Mouse (Mus musculus) cortical plate, adult 2 months (tissue): ENCODE measurements around the gene Hoxa2. TPM values are rescaled to one million over a fixed set of nuclear protein-coding genes. Genes with fewer than 3 reads are reported as not detected.

ENCODE experiments used
- H3K27ac ChIP-seq: fragments of 200-500 bp; 2 replicates; pipeline ENCODE4 v1.5.1; 2012; ENCODE audit warnings: low read length, control low read depth, inconsistent platforms; ENCODE audit not compliant: insufficient read depth
- H3K4me1 ChIP-seq: fragments of 200-500 bp; 2 replicates; pipeline ENCODE4 v1.6.1; 2011; ENCODE audit warnings: low read length; ENCODE audit not compliant: control insufficient read depth, insufficient read depth
- H3K4me3 ChIP-seq: fragments of 200-500 bp; 2 replicates; pipeline ENCODE4 v1.5.1; 2011; ENCODE audit warnings: mild to moderate bottlenecking, low read length, control low read depth; ENCODE audit not compliant: insufficient read depth
- CTCF ChIP-seq: fragments of 200-500 bp; IDR thresholded peaks from 2 replicates; pipeline ENCODE4 v1.5.1; 2011; ENCODE audit warnings: mild to moderate bottlenecking, control low read depth, low read length; ENCODE audit not compliant: insufficient read depth; ENCODE audit errors: extremely low read depth
- POLR2A ChIP-seq: fragments of 200-500 bp; IDR thresholded peaks from 2 replicates; pipeline ENCODE4 v1.6.1; 2011; ENCODE audit warnings: mild to moderate bottlenecking, low read length, control low read depth; ENCODE audit not compliant: insufficient read depth; ENCODE audit errors: extremely low read depth
- polyA plus RNA-seq: library from polyadenylated mRNA; depleted of rRNA; stranded (reverse); fragments of >200 nt; gene quantifications from 2 replicates; pipeline ENCODE4 v1.2.3, GENCODE M21; 2012; rRNA removed

Hoxa2 gene
- not detected in 2 replicates for polyA plus RNA-seq

DNA sequence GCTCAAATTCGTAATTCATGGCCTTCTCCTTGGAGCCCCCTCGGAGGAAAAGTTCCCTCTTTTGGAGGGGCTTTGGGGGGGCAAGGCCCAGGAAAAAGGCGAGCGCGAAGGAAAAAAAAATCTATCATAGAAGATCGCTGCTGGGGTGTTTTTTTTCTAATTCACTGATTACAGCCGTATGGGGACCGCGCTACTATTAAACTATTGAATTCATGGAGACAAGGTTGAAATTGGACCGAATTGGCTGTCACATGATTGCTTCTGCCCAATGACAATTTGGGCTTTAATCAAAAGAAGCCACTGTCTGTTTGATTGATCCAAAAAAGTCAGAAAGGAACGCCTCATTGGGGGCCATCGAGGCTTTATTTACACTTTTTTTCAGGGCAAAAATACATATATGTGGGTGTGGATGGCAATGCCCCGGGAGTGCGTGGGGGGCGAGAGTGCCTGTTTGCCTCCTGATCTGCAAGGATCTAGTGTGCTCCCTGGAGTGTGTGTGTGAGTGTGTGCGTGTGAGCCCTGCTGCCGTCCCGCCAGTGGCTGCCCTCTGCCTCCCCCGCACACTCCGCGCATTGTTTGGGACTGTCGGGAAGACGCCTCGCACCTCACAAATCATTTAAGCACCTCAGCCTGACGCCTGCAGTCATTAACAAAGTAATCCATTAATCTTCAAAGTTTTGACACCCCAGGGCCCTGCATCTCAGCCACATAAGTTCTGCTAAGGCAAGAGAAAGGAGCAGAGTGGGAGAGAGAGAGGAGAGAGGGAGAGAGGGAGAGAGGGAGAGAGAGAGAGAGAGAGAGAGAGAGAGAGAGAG, at the start of gene Hoxa2:
Gene Hoxa2 (minus strand): TSS at position 206 of the 815 bp plus-strand sequence.
- Histone ChIP-seq H3K27ac (no peak within 1 kb of the TSS), H3K4me1 (no peaks in the 10 kb centered on the region), H3K4me3 (no peak within 1 kb of the TSS)
- TF ChIP-seq CTCF (no peak), POLR2A (no peak)

DNA sequence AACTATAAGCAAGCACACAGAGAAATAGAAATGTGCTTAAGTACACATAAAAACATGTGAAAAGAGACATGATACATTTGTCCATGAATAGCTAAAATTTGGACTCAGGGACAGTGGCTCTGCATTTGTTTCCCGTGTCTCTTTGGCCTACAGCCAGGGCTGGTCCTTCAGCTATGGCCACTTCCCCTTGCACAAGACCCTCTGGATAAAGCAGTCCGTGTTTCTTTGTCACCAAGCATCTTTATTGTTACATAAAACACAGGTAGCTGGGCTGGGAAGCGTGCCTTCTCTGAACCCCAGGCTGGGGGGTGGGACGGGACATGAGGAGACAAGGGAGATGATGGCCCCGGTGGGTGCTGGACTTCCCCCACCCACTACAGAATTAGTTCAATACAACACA, 49.6 kb upstream of the Hoxa2 start:
- Histone ChIP-seq H3K4me1 (no peaks in the 10 kb centered on the region), H3K4me3 (no peak overlapping the region), H3K27ac (no peak overlapping the region)
- TF ChIP-seq CTCF (no peak), POLR2A (no peak)

DNA sequence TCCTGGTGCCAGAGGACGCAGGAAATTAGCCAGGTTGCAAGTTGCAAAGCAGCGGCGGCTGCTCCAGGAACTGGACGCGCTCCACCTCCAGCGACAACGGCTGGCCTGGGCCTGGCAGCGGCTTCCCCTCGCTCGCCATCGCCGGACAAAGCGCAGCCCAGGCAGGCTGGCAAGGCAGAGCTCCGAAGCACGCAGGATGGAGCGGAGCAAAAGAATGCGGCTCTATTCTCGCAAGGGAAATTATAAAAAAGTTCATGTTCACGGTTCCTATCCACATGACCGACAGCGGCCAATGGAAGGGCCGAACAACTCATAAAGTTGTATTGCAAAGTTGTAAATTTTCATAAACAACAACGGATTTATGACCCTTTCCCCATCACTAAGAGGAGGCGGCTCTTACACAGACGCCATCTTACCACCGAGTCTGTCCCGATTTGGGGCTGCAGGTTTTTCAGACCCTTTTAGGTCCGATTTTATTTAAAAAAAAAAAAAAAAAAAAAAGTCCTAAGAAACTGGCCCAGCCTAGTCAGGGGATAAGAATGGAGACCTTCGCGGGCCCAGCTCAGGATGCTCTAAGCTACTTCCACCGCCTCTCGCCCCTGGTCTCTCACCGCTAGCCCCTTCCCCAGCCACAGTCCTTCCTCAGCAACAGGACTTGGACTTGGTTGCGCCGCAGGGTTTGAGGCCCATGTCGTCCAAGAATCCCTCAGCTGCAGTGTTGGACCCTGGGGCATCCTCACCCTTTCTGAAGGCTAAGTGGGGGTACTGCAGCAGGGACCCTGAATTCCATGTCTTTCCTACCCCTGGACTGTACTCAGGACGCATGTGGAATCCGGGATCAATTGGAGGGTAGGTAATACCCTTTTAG, 48.7 kb upstream of the Hoxa2 start, which contains the start of the genes Hoxa3 and Gm28308:
Gene Hoxa3 (minus strand): TSS at position 218 of the 868 bp plus-strand sequence.
Gene Gm28308 (minus strand): TSS at position 221 of the 868 bp plus-strand sequence.
- Histone ChIP-seq H3K27ac (no peak within 1 kb of the TSS), H3K4me3 (no peak within 1 kb of the TSS), H3K4me1 (no peaks in the 10 kb centered on the region)
- TF ChIP-seq POLR2A = no peak
- TF ChIP-seq CTCF = no peak

DNA sequence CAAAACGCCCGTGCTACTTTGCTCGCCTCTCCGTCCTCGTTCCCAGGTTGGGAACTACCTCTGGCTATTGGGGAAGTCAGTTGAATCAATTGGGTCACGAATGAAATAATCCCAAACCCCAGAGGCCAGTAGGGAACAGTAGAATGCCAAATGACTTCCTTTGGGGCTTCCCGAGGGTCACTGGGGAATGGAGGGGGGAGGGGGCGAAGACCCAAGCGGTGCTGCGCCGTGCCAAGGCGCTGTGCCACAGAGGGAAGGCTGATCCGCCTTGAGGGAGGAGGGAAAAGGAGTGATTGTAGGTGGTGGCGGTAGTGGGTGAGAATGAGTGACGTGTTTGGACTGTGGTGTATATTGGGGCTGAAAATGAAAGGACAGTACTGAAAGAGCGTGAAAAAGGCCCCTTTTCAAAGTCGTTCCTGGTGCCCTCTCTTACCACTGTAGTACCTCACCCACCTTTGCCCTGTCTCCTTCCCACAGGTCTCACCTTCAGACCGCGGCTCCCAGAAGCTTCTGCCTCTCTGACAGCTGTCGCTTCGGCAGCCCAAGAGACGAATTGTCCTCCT, 48.0 kb upstream of the Hoxa2 start:
- H3K4me3 ChIP-seq = no peak overlapping the region

DNA sequence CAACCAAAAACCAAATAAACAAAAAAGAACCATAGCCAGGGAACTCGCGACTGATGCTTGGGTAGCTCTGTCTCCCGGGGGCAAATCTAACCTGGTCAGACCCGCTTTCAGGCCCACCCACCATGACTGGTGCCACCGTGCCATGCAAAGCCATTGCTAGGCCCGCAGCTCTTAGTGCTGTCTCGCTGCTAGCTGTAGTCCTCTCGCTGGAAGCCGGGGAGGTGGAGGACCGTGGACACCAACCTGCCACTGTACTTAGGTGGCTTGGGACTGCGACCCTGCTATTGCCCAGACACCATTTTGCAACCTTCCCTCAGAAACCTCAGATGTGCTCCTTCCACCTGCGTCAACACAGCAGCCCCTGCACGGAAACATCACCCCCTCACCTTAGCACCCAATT, 47.3 kb upstream of the Hoxa2 start:
- TF ChIP-seq CTCF = no peak
- TF ChIP-seq POLR2A = no peak
- Histone ChIP-seq H3K4me3 (no peak overlapping the region), H3K4me1 (no peaks in the 10 kb centered on the region), H3K27ac (no peak overlapping the region)

More for the DNA sequence above, 48.0 kb upstream of the Hoxa2 start:
- TF ChIP-seq POLR2A (no peak), CTCF (no peak)
- no peak overlapping the region for H3K27ac ChIP-seq
- H3K4me1 ChIP-seq = no peaks in the 10 kb centered on the region

DNA sequence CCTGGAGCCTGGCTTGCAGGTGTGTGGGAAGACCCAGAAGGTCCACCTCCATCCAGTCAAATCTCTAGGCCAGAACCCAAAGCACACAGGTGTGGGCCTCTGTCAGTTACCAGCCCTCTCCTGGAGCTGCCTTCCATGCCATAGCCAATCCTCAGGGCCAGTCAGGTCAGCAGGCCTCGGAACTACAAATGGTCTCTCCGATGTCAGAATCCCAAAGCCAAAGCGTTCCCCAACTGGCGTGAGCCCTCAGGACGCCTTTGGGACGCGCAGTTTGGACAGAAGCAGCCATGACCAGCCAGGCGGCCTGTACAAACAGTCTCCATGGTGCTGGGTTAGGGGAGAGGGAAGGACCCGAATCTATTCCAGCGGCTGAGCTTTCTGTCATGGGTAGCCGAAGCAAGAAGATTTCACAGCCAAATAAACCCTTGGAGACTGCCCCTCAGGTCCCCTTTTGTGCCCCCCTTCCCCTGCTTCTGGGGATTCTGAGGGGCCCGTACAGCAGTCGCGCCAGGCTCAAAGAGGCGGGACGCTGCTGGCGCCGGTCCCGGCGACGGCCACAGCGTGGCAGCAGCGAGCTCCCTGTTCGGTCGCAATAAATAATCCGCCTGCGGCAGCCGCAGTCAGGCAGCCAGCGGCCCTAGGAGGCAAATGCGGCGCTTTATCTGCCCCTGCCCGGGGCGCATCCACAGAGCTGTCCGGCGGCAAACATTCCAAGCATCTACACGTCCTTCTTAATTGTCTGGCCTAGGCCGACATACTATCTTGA, 46.7 kb upstream of the Hoxa2 start:
- Histone ChIP-seq H3K4me1 (no peaks in the 10 kb centered on the region), H3K4me3 (no peak overlapping the region), H3K27ac (no peak overlapping the region)
- TF ChIP-seq CTCF (peak; percentile 30; the same call in 1 of the 2 replicates), POLR2A (no peak)

DNA sequence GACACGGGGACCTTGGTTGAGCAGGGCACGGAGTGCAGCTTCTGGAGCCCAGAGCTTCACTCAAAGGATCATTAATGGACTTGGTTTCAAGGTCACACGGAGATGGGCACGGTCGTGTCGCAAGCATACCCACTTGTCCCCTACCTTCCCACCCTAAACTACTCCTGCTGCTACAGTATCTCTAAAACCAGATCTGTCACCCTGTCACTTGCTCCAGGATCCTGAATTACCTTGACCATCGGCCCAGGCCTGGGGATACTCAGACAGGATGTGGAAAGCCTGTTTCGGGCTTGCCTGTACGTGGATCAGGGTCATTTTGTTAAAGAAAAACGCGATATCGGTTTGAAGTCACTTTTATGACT, 45.0 kb upstream of the Hoxa2 start:
- H3K4me1 ChIP-seq = no peaks in the 10 kb centered on the region
- H3K27ac ChIP-seq = no peak overlapping the region
- TF ChIP-seq CTCF (no peak), POLR2A (no peak)
- no peak overlapping the region for H3K4me3 ChIP-seq

DNA sequence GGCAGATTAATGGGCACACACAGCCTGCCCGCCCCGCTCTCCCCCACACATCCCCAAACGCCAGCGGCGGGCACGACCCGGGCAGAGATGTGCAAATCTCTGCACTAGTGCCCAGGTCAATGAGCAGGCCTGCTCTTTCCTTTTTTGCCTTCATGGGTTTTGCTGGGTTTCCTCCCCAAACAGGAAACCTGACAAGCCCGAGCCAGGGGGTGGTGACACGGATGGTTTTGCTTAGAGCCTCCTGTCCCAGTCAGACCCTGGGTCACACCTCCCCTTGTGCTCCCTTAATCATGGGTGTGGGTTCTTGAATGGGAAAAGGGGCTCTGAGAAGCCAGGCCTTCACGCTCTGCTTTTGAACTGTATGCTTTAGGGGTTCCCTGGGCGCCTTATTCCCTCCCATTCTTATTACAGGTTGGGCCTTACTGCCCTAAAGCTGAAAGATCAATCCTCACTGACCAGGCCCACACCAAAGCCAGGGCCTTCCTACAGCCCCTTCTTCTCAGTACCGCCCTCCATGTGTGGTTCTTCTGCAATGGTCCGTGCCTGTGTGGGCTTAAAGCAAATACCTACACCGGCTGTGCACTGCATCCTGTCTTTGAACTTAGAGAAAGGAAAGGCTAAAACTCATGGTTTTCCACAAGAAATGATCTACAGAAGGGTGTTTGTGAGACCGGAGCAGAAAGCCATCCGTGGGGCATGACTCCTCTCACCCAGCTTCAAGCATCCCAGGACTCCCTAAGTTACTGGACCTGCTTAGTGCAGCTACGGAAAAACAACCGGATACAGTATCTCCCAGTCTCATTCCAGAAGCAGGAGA, 44.4 kb upstream of the Hoxa2 start:
- no peaks in the 10 kb centered on the region for H3K4me1 ChIP-seq
- TF ChIP-seq CTCF (no peak), POLR2A (no peak)
- no peak overlapping the region for H3K27ac ChIP-seq
- no peak overlapping the region for H3K4me3 ChIP-seq
